Mouse (Mus musculus) embryonic fibroblast, embryonic 13.5 days (primary cell): ENCODE measurements at regions not wholly inside any gene's neighbourhood (a gene's known extent, or its start where the extent isn't known, plus 50 kb on each side); places are given as distances from the start of the nearest gene placed in this dataset.
A peak's percentile ranks its signal among the peaks of the same experiment; 100 is the strongest.

ENCODE experiments used
- H3K27ac ChIP-seq: 2 replicates; pipeline ENCODE4 v1.5.1; 2012; ENCODE audit warnings: low read length, control low read depth, inconsistent platforms; ENCODE audit not compliant: insufficient read depth
- H3K4me1 ChIP-seq: 2 replicates; pipeline ENCODE4 v1.6.1; 2011; ENCODE audit warnings: low read length; ENCODE audit not compliant: control insufficient read depth, insufficient read depth
- H3K4me3 ChIP-seq: 2 replicates; pipeline ENCODE4 v1.5.1; 2011; ENCODE audit warnings: mild to moderate bottlenecking, control low read depth, low read length; ENCODE audit not compliant: insufficient read depth
- CTCF ChIP-seq: IDR thresholded peaks from 2 replicates; pipeline ENCODE4 v1.5.1; 2011; ENCODE audit warnings: mild to moderate bottlenecking, control low read depth, low read length, moderate library complexity, borderline replicate concordance; ENCODE audit not compliant: insufficient read depth
- POLR2A ChIP-seq: IDR thresholded peaks from 2 replicates; pipeline ENCODE4 v1.6.1; 2011; ENCODE audit warnings: low read depth, mild to moderate bottlenecking, control low read depth, low read length, moderate library complexity

DNA sequence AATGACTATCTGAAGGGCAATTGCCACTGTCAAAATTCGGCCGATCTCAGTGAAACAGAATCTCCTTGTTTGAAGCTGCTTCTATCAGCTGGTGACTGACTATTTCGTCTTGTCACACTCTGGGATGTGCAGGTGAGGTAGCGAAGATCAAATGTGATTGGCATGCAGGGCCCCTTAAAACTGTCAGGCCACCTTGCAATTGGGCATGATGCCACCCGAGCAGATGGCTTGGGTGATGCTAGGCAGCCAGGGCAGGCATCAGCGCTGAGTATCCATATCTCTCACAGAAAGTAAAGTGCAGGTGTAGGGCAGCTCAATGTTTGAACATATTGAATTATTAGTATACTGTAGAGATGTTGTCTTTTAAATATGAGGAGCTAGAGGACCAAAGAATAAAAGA, 223.8 kb downstream of the Sox11 start:
- Histone ChIP-seq H3K4me1 (no peaks in the 10 kb centered on the region), H3K27ac (no peak overlapping the region), H3K4me3 (no peak overlapping the region)
- no peak for TF ChIP-seq POLR2A
- TF ChIP-seq CTCF, result no peak

DNA sequence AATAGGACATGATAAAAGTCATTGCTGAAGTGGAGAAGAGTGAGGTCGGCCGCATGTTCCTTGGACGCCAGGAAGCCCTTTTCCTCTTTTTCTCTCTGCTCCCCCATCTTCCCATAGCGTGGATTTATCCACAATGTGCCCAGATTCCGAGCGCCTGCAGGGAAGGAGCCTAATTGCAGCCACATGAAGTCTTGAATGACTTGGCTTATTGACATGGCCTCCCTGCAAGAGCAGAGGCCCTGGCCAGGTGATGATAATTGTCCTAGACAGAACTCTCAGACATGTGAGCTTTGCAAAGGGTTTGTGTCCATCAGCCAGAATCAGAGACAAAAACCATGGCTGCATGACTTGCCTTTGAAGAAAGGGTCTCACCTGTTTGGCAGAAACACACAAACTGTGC, 227.0 kb downstream of the Sox11 start:
- no peak for TF ChIP-seq CTCF
- Histone ChIP-seq H3K27ac (no peak overlapping the region), H3K4me1 (no peaks in the 10 kb centered on the region), H3K4me3 (no peak overlapping the region)

DNA sequence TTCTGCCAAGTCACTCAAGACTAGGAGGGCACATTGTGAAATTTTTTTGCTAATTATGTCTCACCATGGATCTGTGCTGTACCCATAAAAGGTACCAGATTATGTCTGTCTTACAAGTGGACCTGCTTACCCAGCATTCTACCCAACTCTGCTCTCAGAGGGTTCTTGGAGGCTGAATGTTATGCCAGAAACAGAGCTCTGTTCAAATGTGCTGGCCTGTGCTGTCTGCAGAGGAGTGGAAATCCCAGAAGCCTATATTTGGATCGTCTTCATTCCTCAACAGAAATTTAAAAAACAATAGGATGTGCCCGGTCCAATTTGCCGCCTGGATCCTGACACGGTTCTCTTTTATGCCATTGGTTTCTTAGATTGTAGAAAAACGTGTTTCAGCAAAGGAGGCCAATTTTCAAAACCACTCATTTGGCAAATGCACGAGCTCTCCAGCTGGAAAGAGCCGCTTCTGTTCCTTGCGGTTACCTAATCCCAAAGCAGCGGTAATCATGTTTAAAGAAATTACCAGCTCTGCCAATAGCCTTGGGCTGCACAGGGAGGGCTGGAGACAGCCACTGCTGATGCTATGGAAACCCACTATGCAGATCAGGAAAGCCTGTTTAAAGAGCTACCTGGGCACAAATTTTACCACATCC, 237.3 kb downstream of the Sox11 start:
- no peak overlapping the region for H3K27ac ChIP-seq
- TF ChIP-seq POLR2A (no peak), CTCF (no peak)
- no peaks in the 10 kb centered on the region for H3K4me1 ChIP-seq
- H3K4me3 ChIP-seq, result no peak overlapping the region

- no peak overlapping the region for H3K4me3 ChIP-seq
- H3K27ac ChIP-seq, result no peak overlapping the region
These were observed 239.4 kb downstream of the Sox11 start for GRCm38 (mm10) chr12:27102996-27103395.

GRCm38 (mm10) chr12:27089206-27089605, 253.2 kb downstream of the Sox11 start:
- Histone ChIP-seq H3K27ac (no peak overlapping the region), H3K4me1 (no peaks in the 10 kb centered on the region), H3K4me3 (no peak overlapping the region)
- no peak for TF ChIP-seq CTCF
- no peak for TF ChIP-seq POLR2A

More at GRCm38 (mm10) chr12:27102996-27103395, 239.4 kb downstream of the Sox11 start:
- TF ChIP-seq CTCF (no peak), POLR2A (no peak)
- H3K4me1 ChIP-seq, result no peaks in the 10 kb centered on the region

DNA sequence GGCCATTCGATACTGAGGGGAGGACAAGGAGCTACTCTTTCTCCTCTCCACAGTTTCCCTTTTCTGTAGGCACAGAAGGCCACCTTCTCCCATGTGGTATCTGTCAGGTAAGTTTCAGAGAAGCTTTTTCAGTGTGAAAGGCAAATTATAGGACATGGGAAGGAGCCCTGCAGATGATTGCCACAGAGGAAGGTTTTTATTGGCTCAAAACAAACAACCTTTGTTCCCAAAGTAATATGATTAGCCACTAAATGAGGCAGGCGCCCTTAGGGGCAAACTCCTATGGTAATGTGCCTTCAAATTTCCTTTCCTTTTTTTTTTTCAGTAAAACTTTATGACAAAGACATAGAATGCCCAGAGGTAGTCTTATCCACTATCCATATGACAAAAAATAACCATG, 256.5 kb downstream of the Sox11 start:
- TF ChIP-seq POLR2A (no peak), CTCF (no peak)
- H3K27ac ChIP-seq, result no peak overlapping the region
- no peak overlapping the region for H3K4me3 ChIP-seq
- H3K4me1 ChIP-seq, result peaks cover 6% of the 10 kb centered on the region; the same call in 1 of the 2 replicates

DNA sequence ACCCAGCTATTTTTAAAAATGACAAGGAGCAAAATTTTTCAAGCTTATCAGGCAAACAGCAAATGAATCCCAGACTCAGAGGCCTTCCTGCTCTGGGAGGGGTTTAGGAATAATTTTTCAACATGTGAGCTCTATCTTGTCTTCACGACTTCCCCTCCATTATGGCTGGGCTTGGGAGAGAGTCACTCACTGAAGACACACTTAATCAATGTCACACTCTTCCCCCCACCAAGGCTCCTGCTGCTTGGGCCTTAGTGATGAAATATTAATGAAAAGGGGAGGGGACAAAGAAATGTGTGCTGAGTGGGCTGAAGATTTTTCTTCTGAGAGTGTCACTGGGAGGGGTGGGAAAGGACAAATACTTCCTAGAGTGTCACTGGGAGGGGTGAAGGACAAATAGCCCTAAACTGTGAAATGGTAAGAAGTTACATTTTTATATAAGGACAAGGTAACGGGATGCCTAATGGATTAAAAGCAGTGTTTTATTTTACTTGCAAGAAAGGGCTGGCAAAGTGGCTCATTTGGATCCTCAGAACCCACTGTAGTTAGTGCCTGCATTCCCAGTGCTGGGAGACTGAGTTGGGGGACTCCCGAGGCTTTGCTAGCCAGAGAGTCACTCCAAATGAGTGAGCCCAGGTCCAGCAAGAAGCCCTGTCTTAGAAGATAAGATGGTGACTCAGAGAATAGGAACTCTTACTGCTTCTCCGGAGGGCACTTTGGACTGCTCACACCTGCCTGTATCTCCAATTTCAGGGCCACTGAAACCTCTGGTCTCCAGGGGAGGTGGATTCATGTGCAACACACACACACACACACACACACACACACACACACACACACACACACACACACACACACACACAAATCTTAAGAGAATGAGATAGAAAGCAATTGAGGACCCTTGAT, 258.5 kb downstream of the Sox11 start:
- Histone ChIP-seq H3K27ac (no peak overlapping the region), H3K4me1 (peaks cover 6% of the 10 kb centered on the region; the same call in 1 of the 2 replicates), H3K4me3 (no peak overlapping the region)
- no peak for TF ChIP-seq CTCF
- TF ChIP-seq POLR2A, result no peak

GRCm38 (mm10) chr12:27083089-27083488, 259.3 kb downstream of the Sox11 start:
- Histone ChIP-seq H3K4me3 (no peak overlapping the region), H3K27ac (peak overlapping the region; percentile 55; the same call in 1 of the 2 replicates), H3K4me1 (peaks cover 6% of the 10 kb centered on the region; the same call in 1 of the 2 replicates)
- no peak for TF ChIP-seq CTCF
- TF ChIP-seq POLR2A, result no peak

- peak overlapping the region; percentile 55 for H3K27ac ChIP-seq
- TF ChIP-seq CTCF (no peak), POLR2A (no peak)
These were observed 259.8 kb downstream of the Sox11 start for GRCm38 (mm10) chr12:27082624-27083023.

More at GRCm38 (mm10) chr12:27082624-27083023, 259.8 kb downstream of the Sox11 start:
- Histone ChIP-seq H3K4me1 (peaks cover 6% of the 10 kb centered on the region; the same call in 1 of the 2 replicates), H3K4me3 (no peak overlapping the region)
